13 mouse cellular contexts compared by ENCODE assay signal in genomic region chr17:65958366-65958765, GRCm38 (mm10).
"Had no signal": no experiment of that assay in that cellular context is flagged by ENCODE, and none has a peak within 500 bp of the region (broad histone marks: within the 10 kb centered on the region; RNA-seq: fewer than 3 reads in every experiment).

No protein-coding gene starts in this region.

- H3K27ac ChIP-seq: limb, embryonic 15.5 days; liver, embryonic 13.5 days; midbrain, embryonic 12.5 days; neural tube, embryonic 13.5 days; stomach, embryonic 15.5 days had no signal

- H3K4me1 ChIP-seq: midbrain, embryonic 12.5 days; neural tube, embryonic 13.5 days had no signal

- DNase-seq: kidney, postnatal 14 days; layer of hippocampus, postnatal 36 days; liver, embryonic 13.5 days; lung, adult 18-20 months; retina, postnatal 1 day; right cerebral cortex, postnatal 14 days; thymus, adult 2 months; thymus, postnatal 25 days had no signal

- H3K27me3 ChIP-seq: limb, embryonic 15.5 days; liver, embryonic 13.5 days; midbrain, embryonic 12.5 days; neural tube, embryonic 13.5 days; stomach, embryonic 15.5 days had no signal

- ATAC-seq: midbrain, embryonic 16.5 days had no signal

- H3K36me3 ChIP-seq: limb, embryonic 15.5 days; liver, embryonic 13.5 days; midbrain, embryonic 12.5 days; neural tube, embryonic 13.5 days; stomach, embryonic 15.5 days had no signal

- H3K4me2 ChIP-seq: limb, embryonic 15.5 days; liver, embryonic 13.5 days; midbrain, embryonic 12.5 days; neural tube, embryonic 13.5 days; stomach, embryonic 15.5 days had no signal

- H3K4me3 ChIP-seq: limb, embryonic 15.5 days; liver, embryonic 13.5 days; midbrain, embryonic 12.5 days; neural tube, embryonic 13.5 days; stomach, embryonic 15.5 days had no signal

- H3K9ac ChIP-seq: limb, embryonic 15.5 days; liver, embryonic 13.5 days; midbrain, embryonic 12.5 days; neural tube, embryonic 13.5 days; stomach, embryonic 15.5 days had no signal

- H3K9me3 ChIP-seq: limb, embryonic 15.5 days; liver, embryonic 13.5 days; midbrain, embryonic 12.5 days; neural tube, embryonic 13.5 days; stomach, embryonic 15.5 days had no signal
